Mouse (Mus musculus) effector memory CD4-positive, alpha-beta T cell, adult 5 months (primary cell): ENCODE measurements around the gene Bad. TPM values are rescaled to one million over a fixed set of nuclear protein-coding genes. Genes with fewer than 3 reads are reported as not detected.

Experiments used
- polyA plus RNA-seq: library from polyadenylated mRNA; unstranded; fragments of 100-300 nt; shearing (Covaris generic); gene quantifications from one replicate; pipeline ENCODE4 v1.2.1, GENCODE M21; 2017

Gene Bad
- polyA plus RNA-seq: 13.8 TPM

GRCm38 (mm10) chr19:6941372-6942248 is at the start of gene Bad:
TSS of gene Bad (plus strand) at chr19:6941861.

GRCm38 (mm10) chr19:6909507-6910289 is 32.0 kb upstream of the Bad start, which contains the start of the genes Trmt112 and Prdx5:
TSS of gene Trmt112 (plus strand) at chr19:6909698.
TSS of gene Prdx5 (minus strand) at chr19:6910106.

GRCm38 (mm10) chr19:6921647-6922567 is 19.8 kb upstream of the Bad start, which contains the start of gene Esrra:
TSS of gene Esrra (minus strand) at chr19:6921813.

GRCm38 (mm10) chr19:6925307-6925573 is 16.4 kb upstream of the Bad start, which contains the start of gene Catsperz:
TSS of gene Catsperz (minus strand) at chr19:6925380.

GRCm38 (mm10) chr19:6934195-6934977 is 7.3 kb upstream of the Bad start, which contains the start of gene Kcnk4:
TSS of gene Kcnk4 (minus strand) at chr19:6934515.

GRCm38 (mm10) chr19:6942249-6942691 is 609 bp downstream of the Bad start, which contains the start of gene Gpr137:
TSS of gene Gpr137 (minus strand) at chr19:6942480.

GRCm38 (mm10) chr19:6974211-6975205 is 32.8 kb downstream of the Bad start, which contains the start of gene Ppp1r14b:
TSS of gene Ppp1r14b (plus strand) at chr19:6974968.

GRCm38 (mm10) chr19:6975537-6976521 is 34.2 kb downstream of the Bad start, which contains the start of gene Plcb3:
TSS of gene Plcb3 (minus strand) at chr19:6976470.

GRCm38 (mm10) chr19:6980381-6981093 is 38.9 kb downstream of the Bad start, which contains the start of gene Fkbp2:
TSS of gene Fkbp2 (minus strand) at chr19:6980501.

GRCm38 (mm10) chr19:6987061-6987903 is 45.6 kb downstream of the Bad start, which contains the start of gene Vegfb:
TSS of gene Vegfb (minus strand) at chr19:6987651.

GRCm38 (mm10) chr19:6992011-6992858 is 50.6 kb downstream of the Bad start, which contains the start of gene Dnajc4:
TSS of gene Dnajc4 (minus strand) at chr19:6992572.

GRCm38 (mm10) chr19:6996006-6996405 is 54.3 kb downstream of the Bad start, which contains the start of the genes Nudt22 and Trpt1:
TSS of gene Nudt22 (minus strand) at chr19:6996117.
TSS of gene Trpt1 (plus strand) at chr19:6996131.

